Mouse (Mus musculus) left cerebral cortex, adult 2 months (tissue): ENCODE measurements at regions not wholly inside any gene's neighbourhood (a gene's known extent, or its start where the extent isn't known, plus 50 kb on each side); places are given as distances from the start of the nearest gene placed in this dataset.

ENCODE experiments used
- DNase-seq, 2 experiments: peaks; one replicate each; pipeline ENCODE4 v3.0.0; 2021 to 2022; ENCODE audit warnings: low spot score in 2 of 2, mixed read lengths in 1 of 2; ENCODE audit errors: extremely low spot score in 1 of 2
- H3K27ac ChIP-seq: fragments of 200-600 bp; 2 replicates; pipeline ENCODE4 v1.8.1; 2022
- H3K4me3 ChIP-seq: fragments of 200-600 bp; 2 replicates; pipeline ENCODE4 v1.8.1; 2022
- CTCF ChIP-seq: fragments of 200-600 bp; IDR thresholded peaks from 2 replicates; pipeline ENCODE4 v1.8.1; 2022; ENCODE audit warnings: antibody characterized with exemption, mild to moderate bottlenecking, moderate library complexity
- intact Hi-C: fragments of 180-260 bp; cut with DNase I; formaldehyde crosslinking; loops from one replicate; pipeline ENCODE4 v1.15.1; 2025

DNA sequence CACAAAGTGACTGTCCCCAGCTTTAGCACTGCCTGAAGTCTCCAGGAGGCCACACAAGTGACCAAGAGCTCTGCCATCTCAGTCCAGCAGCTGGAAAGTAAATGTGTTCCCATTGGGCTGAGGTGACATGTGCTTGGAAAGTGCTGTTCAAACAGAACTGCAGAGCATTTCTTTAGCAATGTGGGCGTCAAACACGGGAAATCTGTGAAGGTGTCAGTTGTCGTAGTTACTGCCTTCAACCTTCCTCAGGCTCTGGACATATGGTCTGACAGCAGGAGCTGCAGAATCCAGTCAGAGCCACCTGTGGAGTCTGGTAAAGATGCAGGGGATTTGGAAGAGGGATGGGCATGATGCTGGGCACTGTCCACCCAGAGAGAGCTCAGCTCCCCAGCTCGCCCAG is 158.0 kb downstream of the Matn1 start:
- intact Hi-C loops: loop anchor here (10.0 kb wide), 1 partner anchor 733 kb away; the partner anchor contains the start of gene Ptpru

DNA sequence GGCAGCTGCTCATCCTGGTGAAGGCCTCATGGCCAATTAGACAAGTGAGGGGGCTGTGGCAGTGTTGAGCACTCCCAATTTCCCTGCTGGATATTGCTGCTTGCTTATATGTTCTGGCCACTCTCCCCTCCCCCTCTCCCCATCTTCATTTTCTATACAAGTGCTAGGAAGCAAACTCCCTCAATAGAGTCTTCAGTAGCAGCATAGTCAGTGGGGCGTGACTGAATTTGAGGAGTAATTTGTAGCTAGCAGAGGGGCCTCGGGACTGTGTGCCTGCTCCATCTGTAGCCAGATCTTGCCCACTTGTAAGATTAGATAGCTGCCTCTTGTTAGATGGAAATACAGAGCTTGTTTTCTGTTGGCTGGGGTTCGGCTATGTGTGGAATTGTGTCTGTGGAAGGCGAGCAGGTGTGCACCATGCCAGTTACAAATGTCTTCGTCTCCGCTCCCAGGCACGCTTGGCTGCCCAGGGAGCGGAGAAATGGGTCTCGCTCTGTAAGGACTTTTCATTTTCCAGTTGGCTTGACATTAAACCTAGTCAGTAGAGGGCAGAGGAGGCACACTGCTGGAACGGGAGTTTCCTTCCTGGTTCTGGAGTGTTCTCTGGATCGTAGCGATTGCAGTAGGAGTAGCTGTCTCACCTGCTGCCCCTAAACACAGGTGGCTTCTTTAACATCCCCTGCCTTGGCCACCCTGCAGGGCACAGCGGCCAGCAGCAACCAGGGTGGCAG is 163.1 kb downstream of the Matn1 start:
- TF ChIP-seq CTCF: peak; percentile 50
- intact Hi-C loops: loop anchor here (5.0 to 10.0 kb wide), 2 partner anchors 145 to 728 kb away; partner anchors contain the start of gene Ptpru
- DNase-seq: no peak

More for the DNA sequence above, 158.0 kb downstream of the Matn1 start:
- TF ChIP-seq CTCF: no peak
- Histone ChIP-seq H3K27ac (no peak overlapping the region), H3K4me3 (no peak overlapping the region)
- DNase-seq: no peak

DNA sequence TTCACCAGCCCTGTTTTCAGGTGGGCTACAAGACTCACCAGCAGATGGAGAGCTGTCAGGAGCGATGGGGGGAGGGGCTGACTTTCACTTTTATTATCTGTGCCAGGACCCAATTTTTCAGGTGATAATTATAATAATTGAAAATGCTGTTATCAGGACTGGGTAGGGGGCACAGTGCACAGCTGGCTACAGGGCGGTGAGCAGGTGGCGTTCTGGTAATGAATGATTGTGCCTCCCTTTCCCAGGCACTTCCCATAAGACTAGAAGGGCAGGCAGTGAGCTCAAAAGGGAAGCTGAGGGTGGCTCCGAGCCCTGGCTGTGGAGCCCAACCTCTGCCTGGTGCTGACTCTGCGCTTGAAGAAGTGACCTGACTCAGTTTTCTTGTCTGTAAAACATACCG is 168.4 kb downstream of the Matn1 start:
- TF ChIP-seq CTCF: no peak
- H3K4me3 ChIP-seq: no peak overlapping the region
- no peak overlapping the region for H3K27ac ChIP-seq
- intact Hi-C loops: no loop called here
- DNase-seq: no peak

More for the DNA sequence above, 163.1 kb downstream of the Matn1 start:
- Histone ChIP-seq H3K27ac (no peak overlapping the region), H3K4me3 (no peak overlapping the region)

DNA sequence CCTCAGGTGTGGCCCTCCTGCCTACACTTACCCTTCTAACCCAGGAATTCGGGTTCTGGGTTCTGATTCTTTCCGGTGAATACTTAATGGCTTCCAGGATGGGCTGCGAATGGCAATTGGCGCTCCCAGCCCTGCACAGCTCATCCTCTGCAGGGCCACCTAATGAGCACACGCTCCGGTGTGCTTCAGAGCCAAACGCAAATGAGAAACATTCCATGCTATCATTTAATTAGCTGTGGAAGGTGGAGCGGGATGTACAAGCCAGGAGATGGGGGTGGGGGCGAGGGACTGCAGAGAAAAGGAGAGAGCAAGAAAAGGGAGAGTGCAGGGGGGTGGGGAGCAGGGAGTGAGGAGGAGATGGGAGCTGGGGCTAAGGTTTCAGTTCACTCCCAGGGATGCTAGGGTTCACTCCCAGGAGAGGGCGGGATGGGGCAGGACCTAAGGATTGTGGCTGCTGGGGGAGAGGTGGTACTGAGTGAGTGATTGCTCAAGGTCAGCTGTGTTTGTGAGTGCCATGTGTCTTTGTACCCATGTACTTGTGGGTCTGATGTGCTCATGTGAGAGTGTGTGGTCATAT is 169.6 kb downstream of the Matn1 start:
- TF ChIP-seq CTCF: no peak
- DNase-seq: no peak
- Histone ChIP-seq H3K27ac (no peak overlapping the region), H3K4me3 (no peak overlapping the region)
- intact Hi-C loops: no loop called here

DNA sequence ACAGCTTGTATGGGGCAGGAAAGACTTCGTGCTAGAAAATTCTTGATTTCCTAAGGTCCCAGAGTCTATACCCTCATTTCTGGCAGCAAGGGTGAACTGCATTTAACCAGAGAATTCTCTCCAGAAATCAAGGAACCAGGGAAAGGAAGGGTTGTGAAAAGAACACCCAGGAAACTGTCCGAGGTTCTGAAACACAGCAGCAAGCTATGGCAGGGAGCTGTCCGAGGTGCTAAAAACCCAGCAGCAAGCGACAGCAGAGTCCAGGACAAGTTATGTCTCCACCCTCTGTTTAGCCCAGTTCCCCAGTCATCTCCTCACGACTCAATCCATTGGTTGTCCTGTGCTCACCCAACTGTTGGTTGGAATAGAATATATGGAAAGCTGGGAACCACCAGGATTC is 171.1 kb downstream of the Matn1 start:
- no peak for TF ChIP-seq CTCF

DNA sequence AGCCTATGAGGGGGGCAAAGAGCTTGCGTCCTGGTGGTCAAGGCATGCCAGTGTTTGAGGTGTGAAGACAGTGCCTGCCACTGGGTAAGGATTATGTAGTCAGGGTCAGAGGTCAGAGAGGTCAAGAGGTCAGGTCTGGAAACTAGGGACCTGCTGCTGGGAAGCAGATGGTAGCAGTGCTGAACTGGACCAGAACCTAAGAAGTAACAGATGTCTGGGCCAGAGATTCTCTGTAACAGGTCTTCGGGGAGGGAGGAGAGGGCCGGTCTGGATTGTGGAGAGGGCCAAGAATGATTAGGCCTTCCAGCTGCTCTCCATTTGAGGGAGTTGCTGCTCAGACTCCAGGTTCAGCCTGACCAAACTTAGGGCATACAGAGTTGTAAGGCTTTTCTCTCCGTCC is 174.4 kb downstream of the Matn1 start:
- no peak for TF ChIP-seq CTCF
- intact Hi-C loops: no loop called here
- H3K27ac ChIP-seq: no peak overlapping the region
- no peak overlapping the region for H3K4me3 ChIP-seq
- no peak for DNase-seq

More for the DNA sequence above, 171.1 kb downstream of the Matn1 start:
- Histone ChIP-seq H3K27ac (no peak overlapping the region), H3K4me3 (no peak overlapping the region)
- DNase-seq: no peak
- intact Hi-C loops: no loop called here

DNA sequence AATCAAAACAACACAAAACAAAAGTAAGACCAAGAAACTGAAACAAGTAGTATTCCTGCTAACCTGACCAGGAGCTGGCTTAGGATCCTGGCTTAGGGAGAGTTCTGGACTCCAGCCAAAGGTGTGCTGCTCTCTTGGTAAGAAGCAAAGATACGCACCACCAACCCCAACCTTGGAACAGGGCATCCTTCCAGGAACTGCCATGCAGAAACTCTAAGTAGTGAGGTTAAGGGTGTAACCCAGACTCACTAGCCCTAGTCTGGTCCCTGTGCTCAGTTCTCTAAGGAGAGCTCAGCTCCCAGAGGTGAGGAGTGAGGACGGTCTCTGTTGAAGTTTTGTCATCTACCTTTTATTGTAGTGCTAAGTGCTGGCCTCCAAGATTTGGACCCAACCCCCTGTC is 175.4 kb downstream of the Matn1 start:
- intact Hi-C loops: no loop called here
- Histone ChIP-seq H3K27ac (no peak overlapping the region), H3K4me3 (no peak overlapping the region)
- TF ChIP-seq CTCF: no peak
- DNase-seq: no peak

DNA sequence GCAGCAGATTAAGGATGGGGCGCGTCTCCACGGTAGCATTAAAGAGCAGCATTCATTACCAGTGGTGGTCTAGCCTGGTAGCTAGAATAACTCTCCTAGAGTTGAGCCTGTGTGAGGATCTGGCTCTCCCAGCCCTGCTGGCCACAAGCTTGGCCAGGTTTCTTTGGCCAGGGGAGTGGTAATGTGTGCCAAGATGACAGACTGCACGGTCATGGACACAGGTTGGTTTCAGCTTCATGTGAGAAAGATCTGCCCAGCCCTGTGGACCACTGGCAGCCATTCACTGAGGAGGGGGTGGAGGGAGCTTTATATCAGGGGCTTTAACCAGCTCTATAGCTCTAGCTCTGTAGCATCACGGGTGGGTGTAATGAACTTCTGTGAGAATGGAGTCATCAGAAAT is 176.5 kb downstream of the Matn1 start:
- H3K4me3 ChIP-seq: no peak overlapping the region
- no peak for DNase-seq
- no peak for TF ChIP-seq CTCF
- intact Hi-C loops: no loop called here
- no peak overlapping the region for H3K27ac ChIP-seq

DNA sequence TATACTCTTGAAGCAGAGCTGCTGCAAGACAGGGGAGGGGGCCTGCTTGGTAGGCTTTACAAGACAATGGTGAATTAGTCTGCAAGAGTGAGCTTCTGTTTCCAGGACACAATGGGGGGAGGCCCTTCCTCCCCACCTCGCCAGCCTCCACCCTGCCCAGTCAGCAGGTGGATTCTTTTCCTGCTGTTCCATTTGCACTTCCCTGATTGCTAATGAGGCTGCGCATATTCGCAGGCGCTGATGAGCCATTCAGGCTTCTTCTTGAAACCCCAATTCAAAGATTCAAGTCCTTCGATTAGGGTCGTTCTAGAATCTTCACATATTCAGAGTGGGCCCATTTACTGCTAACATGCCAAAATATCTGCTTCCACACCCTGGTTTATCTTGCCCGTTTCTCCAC is 181.8 kb downstream of the Matn1 start:
- intact Hi-C loops: no loop called here
- no peak overlapping the region for H3K4me3 ChIP-seq
- no peak overlapping the region for H3K27ac ChIP-seq
- no peak for TF ChIP-seq CTCF
- DNase-seq: no peak

DNA sequence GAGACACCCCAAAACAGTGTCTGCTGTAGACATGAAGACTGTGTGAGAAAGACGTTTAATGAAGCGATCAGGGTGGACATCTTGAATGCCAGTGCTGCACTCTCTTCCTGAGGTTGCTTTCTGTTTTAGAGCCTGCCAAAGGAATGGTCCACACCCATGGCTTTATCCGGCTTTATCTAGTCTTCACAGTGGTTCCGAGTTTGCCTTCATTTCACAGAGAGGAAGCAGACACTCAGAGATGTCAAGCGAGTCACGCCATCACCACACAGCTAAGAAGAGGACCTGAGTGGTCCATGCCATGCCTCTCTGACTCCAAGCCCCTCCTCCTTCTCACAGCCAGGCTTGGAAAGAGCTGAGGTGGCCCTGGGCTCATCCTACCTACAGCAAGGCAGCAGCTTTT is 182.7 kb downstream of the Matn1 start:
- intact Hi-C loops: no loop called here
- Histone ChIP-seq H3K4me3 (no peak overlapping the region), H3K27ac (no peak overlapping the region)
- DNase-seq: no peak
- no peak for TF ChIP-seq CTCF

DNA sequence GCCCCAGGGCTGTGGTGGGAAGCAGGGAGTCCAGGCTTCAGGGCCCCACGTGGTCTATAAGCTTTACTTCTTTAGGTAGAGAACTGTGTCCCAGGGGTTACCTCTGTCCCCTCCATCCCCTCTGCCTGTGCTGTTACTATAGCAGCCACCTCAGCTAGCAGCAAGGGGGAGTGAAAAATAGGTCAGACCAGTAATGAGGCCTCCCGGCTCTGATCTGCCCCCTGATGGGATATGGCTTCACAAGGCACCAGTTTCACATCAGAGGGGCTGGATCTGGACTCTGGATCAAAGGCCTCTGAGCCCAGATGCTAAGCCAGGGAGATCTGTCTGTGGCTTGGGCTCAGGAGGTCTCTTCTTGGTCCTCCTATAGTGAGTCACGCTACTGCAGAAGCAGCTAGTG is 184.5 kb downstream of the Matn1 start:
- DNase-seq: no peak
- TF ChIP-seq CTCF: no peak
- H3K27ac ChIP-seq: no peak overlapping the region
- no peak overlapping the region for H3K4me3 ChIP-seq
- intact Hi-C loops: no loop called here

DNA sequence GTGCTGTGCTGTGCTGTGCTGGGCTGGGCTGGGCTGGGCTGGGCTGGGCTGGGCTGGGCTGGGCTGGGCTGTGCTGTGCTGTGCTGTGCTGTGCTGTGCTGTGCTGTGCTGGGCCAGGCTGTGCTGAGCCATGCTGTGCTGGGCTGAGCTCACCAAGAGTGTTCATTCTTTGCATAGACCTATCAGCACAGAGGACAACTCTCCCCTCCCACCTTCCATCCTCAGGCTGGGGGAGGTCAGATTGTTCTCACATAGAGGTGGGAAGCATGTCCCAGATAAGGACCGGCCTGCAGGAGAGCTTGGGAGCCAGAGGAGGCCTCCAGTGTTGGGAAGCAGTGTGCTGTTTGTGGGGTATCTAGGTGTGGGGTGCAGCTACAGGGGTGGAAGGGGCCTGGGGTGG is 188.0 kb downstream of the Matn1 start:
- no peak for TF ChIP-seq CTCF
- no peak for DNase-seq
- no peak overlapping the region for H3K4me3 ChIP-seq
- intact Hi-C loops: no loop called here
- no peak overlapping the region for H3K27ac ChIP-seq

DNA sequence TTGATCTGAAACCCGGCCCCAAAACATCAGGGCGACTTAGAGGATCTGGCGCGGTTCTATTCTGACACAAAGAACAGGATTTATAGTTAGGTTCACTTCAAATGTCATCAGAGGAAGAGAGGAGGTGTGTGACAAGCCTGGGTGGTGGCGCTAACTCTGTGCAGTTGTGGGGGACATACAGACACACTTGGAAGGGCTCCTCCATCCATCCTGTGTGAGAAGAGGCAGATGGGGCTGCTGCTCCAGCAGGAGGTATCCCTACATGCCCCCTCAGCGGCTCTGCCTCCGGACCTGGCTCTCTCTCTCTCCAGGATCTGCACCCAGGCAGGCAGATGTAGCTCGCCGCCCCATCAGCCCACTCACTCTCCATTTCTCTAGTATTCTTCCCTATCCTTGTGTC is 188.6 kb downstream of the Matn1 start:
- peak; percentile 19 to 23 for DNase-seq
- Histone ChIP-seq H3K27ac (no peak overlapping the region), H3K4me3 (no peak overlapping the region)
- intact Hi-C loops: no loop called here
- no peak for TF ChIP-seq CTCF
